Mouse (Mus musculus) gastrocnemius, postnatal 36 days (tissue): Measurements from ENCODE around the gene Ppp2r1b. TPM values are rescaled to one million over a fixed set of nuclear protein-coding genes. Genes with fewer than 3 reads are reported as not detected.

Experiments
- DNase-seq, 2 experiments: peaks; one replicate each; pipeline ENCODE4 v3.0.0; 2022
- intact Hi-C: fragments of 180-260 bp; cut with DNase I; formaldehyde crosslinking; loops from one replicate; pipeline ENCODE4 v1.15.1; 2025
- total RNA-seq, 2 experiments: library from RNA; stranded (reverse); gene quantifications; 2 replicates each; pipeline ENCODE4 v1.2.3; 2021

The Ppp2r1b gene
- total RNA-seq, 2 experiments from 2014 or later: 4.9 to 5.9 TPM

- no peak for DNase-seq
- intact Hi-C loops: no loop called here
These were observed 9.9 kb upstream of the Ppp2r1b start for GRCm38 (mm10) chr9:50835068-50835705.

- intact Hi-C loops: no loop called here
- no peak for DNase-seq
These were observed 9.0 kb upstream of the Ppp2r1b start for GRCm38 (mm10) chr9:50836097-50836496.

- intact Hi-C loops: no loop called here
- no peak for DNase-seq
These were observed 3.9 kb upstream of the Ppp2r1b start for GRCm38 (mm10) chr9:50841079-50841789.

- DNase-seq: no peak
- intact Hi-C loops: loop anchor here (5.0 kb wide), 2 partner anchors 43 to 307 kb away; no protein-coding TSS in a partner anchor
These were observed 446 bp downstream of the Ppp2r1b start for GRCm38 (mm10) chr9:50845547-50845946.

GRCm38 (mm10) chr9:50847133-50847532 lies 2.0 kb downstream of the Ppp2r1b start:
- intact Hi-C loops: loop anchor here (5.0 kb wide), 2 partner anchors 45 to 305 kb away; no protein-coding TSS in a partner anchor
- DNase-seq: no peak

GRCm38 (mm10) chr9:50847606-50848368 lies 2.7 kb downstream of the Ppp2r1b start:
- intact Hi-C loops: loop anchor here (5.0 kb wide), 2 partner anchors 45 to 305 kb away; no protein-coding TSS in a partner anchor
- DNase-seq: no peak

- no peak for DNase-seq
- intact Hi-C loops: loop anchor here (1.0 to 5.0 kb wide), 3 partner anchors 47 to 303 kb away; partner anchors contain the start of gene Sik2
These were observed 3.7 kb downstream of the Ppp2r1b start for GRCm38 (mm10) chr9:50848821-50849220.

GRCm38 (mm10) chr9:50849249-50849648 lies 4.1 kb downstream of the Ppp2r1b start:
- intact Hi-C loops: loop anchor here (1.0 to 5.0 kb wide), 3 partner anchors 47 to 303 kb away; partner anchors contain the start of gene Sik2
- DNase-seq: peak; percentile 81 to 86

- DNase-seq: no peak
- intact Hi-C loops: loop anchor here (1.0 to 5.0 kb wide), 3 partner anchors 47 to 303 kb away; partner anchors contain the start of gene Sik2
These were observed 4.7 kb downstream of the Ppp2r1b start for GRCm38 (mm10) chr9:50849755-50850154.

GRCm38 (mm10) chr9:50850271-50850670 lies 5.2 kb downstream of the Ppp2r1b start:
- no peak for DNase-seq
- intact Hi-C loops: no loop called here

- intact Hi-C loops: no loop called here
- no peak for DNase-seq
These were observed 5.6 kb downstream of the Ppp2r1b start for GRCm38 (mm10) chr9:50850713-50851112.

- intact Hi-C loops: no loop called here
- no peak for DNase-seq
These were observed 7.7 kb downstream of the Ppp2r1b start for GRCm38 (mm10) chr9:50852634-50853349.

- no peak for DNase-seq
These were observed 9.3 kb downstream of the Ppp2r1b start for GRCm38 (mm10) chr9:50854376-50854775.

GRCm38 (mm10) chr9:50855133-50855766 lies 10.1 kb downstream of the Ppp2r1b start:
- intact Hi-C loops: no loop called here
- no peak for DNase-seq

More at GRCm38 (mm10) chr9:50854376-50854775, 9.3 kb downstream of the Ppp2r1b start:
- intact Hi-C loops: no loop called here

GRCm38 (mm10) chr9:50855780-50856179 lies 10.7 kb downstream of the Ppp2r1b start:
- intact Hi-C loops: no loop called here
- no peak for DNase-seq

GRCm38 (mm10) chr9:50856341-50857081 lies 11.4 kb downstream of the Ppp2r1b start:
- intact Hi-C loops: no loop called here
- DNase-seq: peak; percentile 84 to 99

- intact Hi-C loops: no loop called here
- peak in 1 of 2 experiments; percentile 19 for DNase-seq
These were observed 12.1 kb downstream of the Ppp2r1b start for GRCm38 (mm10) chr9:50857082-50857641.

GRCm38 (mm10) chr9:50858681-50859080 lies 13.6 kb downstream of the Ppp2r1b start:
- intact Hi-C loops: no loop called here
- no peak for DNase-seq
